Mouse (Mus musculus) megakaryocyte, embryonic 14.5 days (primary cell): ENCODE measurements around the gene Lysmd3.

ENCODE experiments used
- FLI1 ChIP-seq: IDR thresholded peaks from 2 replicates; pipeline ENCODE4 v1.6.1; 2012; ENCODE audit warnings: low read length, inconsistent platforms, mixed read lengths
- GATA1 ChIP-seq: IDR thresholded peaks from 3 replicates; pipeline ENCODE4 v1.6.1; 2012; ENCODE audit warnings: mixed read lengths, low read length, inconsistent platforms, borderline replicate concordance

DNA sequence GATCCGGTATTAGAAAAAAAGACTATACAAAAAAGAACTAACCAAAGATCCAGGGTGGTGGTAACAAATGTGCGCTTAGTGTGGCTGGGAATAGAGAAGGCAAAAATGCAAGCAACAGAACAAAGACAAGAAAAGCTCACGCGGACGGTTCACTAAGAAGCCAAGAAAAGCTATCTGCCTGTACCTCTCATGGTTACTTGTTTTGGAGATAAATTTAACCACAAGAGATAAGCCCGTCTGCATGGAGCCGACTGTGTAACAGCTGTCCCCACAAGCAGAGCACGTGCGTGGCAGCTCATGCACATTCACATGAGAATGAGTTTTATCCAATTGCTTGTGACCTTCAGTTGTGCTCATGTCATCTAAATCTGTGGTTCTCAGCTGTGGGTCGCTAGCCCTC, 33.0 kb downstream of the Lysmd3 start:
- TF ChIP-seq GATA1 = no peak
- TF ChIP-seq FLI1 = no peak
